Mouse (Mus musculus) heart, embryonic 11.5 days (tissue): ENCODE data around the gene Nop53. TPM values are rescaled to one million over a fixed set of nuclear protein-coding genes. Genes with fewer than 3 reads are reported as not detected.

ENCODE experiments used
- ATAC-seq: fragments of 200-750 bp; cut with Nextera tagmentation; replicated peaks from 2 replicates; pipeline ENCODE4 v1.8.0; 2017; ENCODE audit warnings: moderate library complexity; ENCODE audit not compliant: insufficient number of reproducible peaks, low FRiP score, low TSS enrichment
- H3K27ac ChIP-seq: fragments of 300-500 bp; sonication (generic); 2 replicates; pipeline ENCODE4 v1.5.1; 2014; ENCODE audit warnings: mild to moderate bottlenecking, low read depth, low read length
- H3K27me3 ChIP-seq: fragments of 300-500 bp; sonication (generic); 2 replicates; pipeline ENCODE4 v1.6.1; 2014; ENCODE audit warnings: mild to moderate bottlenecking, low read length, mixed read lengths; ENCODE audit not compliant: control insufficient read depth, insufficient read depth
- H3K36me3 ChIP-seq: fragments of 300-500 bp; sonication (generic); 2 replicates; pipeline ENCODE4 v1.6.1; 2014; ENCODE audit warnings: mild to moderate bottlenecking, low read length, moderate library complexity, mixed read lengths; ENCODE audit not compliant: control insufficient read depth, insufficient read depth
- H3K4me1 ChIP-seq: fragments of 300-500 bp; sonication (generic); 2 replicates; pipeline ENCODE4 v1.6.1; 2014; ENCODE audit warnings: low read length; ENCODE audit not compliant: control insufficient read depth, insufficient read depth
- H3K4me2 ChIP-seq: fragments of 300-500 bp; sonication (generic); 2 replicates; pipeline ENCODE4 v1.6.1; 2014; ENCODE audit warnings: mild to moderate bottlenecking, moderate library complexity
- H3K4me3 ChIP-seq: fragments of 300-500 bp; sonication (generic); 2 replicates; pipeline ENCODE4 v1.5.1; 2014; ENCODE audit warnings: low read depth, low read length
- H3K9ac ChIP-seq: fragments of 300-500 bp; sonication (generic); 2 replicates; pipeline ENCODE4 v1.6.1; 2014; ENCODE audit warnings: mild to moderate bottlenecking, low read depth, low read length, moderate library complexity
- H3K9me3 ChIP-seq: fragments of 300-500 bp; sonication (generic); replicated peaks from 2 replicates; pipeline ENCODE4 v1.6.1; 2016; ENCODE audit warnings: low read length; ENCODE audit not compliant: control insufficient read depth
- WGBS: fragments of 180-500 bp; shearing (Covaris S2); extraction: QIAGEN DNeasy Blood & Tissue Kit; methylation state at CpG from one replicate; pipeline ENCODE4 v1.1.7; 2014; ENCODE audit not compliant: insufficient replicate concordance; 5-methylcytosine and 5-hydroxymethylcytosine counted together
- polyA plus RNA-seq: library from polyadenylated mRNA; unstranded; fragments of >200 nt; fragmentation: Nextera tagmentation; extraction: Ambion mirVana; gene quantifications from 2 replicates; pipeline ENCODE4 v1.2.1, GENCODE M21; 2014

Nop53 gene
- polyA plus RNA-seq, 1 experiment from 2014 or later: 130 TPM

DNA sequence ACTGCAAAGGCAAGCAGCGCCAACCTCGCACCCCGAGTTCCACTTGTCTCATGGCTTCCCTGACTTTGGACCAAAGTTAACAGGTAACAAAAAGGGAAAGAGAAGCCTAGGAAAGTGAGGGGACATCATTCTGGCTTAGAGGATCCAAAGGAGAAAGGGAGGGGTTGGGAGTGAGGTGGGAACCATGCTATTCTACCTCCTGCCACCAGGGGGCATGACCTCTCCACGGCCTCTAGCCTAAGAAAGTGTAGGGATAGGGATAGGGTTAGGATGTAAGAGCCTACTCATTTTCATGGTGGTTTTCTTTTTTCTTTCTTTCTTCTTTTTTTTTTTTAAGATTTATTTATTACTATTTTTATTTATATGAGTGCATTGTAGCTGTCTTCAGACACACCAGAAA, 30.0 kb upstream of the Nop53 start:
- H3K27ac ChIP-seq: no peak overlapping the region
- WGBS: 75% methylated on average over 4 of the region's 4 CpGs
- no peak overlapping the region for H3K9ac ChIP-seq
- H3K36me3 ChIP-seq: peaks cover 40% of the 10 kb centered on the region
- ATAC-seq: no peak
- no peak overlapping the region for H3K4me3 ChIP-seq
- no peak overlapping the region for H3K4me2 ChIP-seq
- peaks cover 8% of the 10 kb centered on the region for H3K4me1 ChIP-seq
- no peaks in the 10 kb centered on the region for H3K9me3 ChIP-seq
- H3K27me3 ChIP-seq: no peaks in the 10 kb centered on the region

DNA sequence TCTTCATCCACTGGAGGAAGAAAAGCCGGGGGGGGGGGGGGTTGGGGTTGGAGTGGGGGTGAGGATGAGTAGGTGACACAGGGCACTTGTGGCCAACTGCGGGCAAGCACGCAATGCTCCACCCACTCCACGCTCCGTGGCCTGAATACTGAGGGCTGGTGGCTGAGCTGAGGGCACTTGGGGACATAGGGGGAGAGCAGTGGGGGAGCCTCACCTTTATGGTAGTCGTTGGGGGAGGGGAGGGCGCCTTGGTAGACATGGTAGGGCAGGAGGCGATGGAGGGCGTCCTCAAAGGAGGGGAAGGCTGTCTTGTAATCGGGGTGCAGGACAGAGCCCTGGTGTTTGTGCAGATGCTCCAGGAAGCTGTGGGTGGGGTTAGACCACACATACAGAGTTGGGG, 29.6 kb upstream of the Nop53 start:
- ATAC-seq: no peak
- 93% methylated on average over 10 of the region's 10 CpGs for WGBS
- Histone ChIP-seq H3K27ac (no peak overlapping the region), H3K4me3 (no peak overlapping the region), H3K27me3 (no peaks in the 10 kb centered on the region), H3K9me3 (no peaks in the 10 kb centered on the region), H3K9ac (no peak overlapping the region), H3K4me1 (peaks cover 5% of the 10 kb centered on the region), H3K36me3 (peaks cover 40% of the 10 kb centered on the region), H3K4me2 (no peak overlapping the region)

GRCm38 (mm10) chr7:15974712-15975111, 28.8 kb upstream of the Nop53 start:
- no peak overlapping the region for H3K9ac ChIP-seq
- no peak overlapping the region for H3K4me2 ChIP-seq
- no peak overlapping the region for H3K27ac ChIP-seq
- H3K4me1 ChIP-seq: no peaks in the 10 kb centered on the region
- no peaks in the 10 kb centered on the region for H3K27me3 ChIP-seq
- no peak for ATAC-seq
- peaks cover 40% of the 10 kb centered on the region for H3K36me3 ChIP-seq
- 50% methylated on average over 5 of the region's 5 CpGs for WGBS
- no peak overlapping the region for H3K4me3 ChIP-seq
- no peaks in the 10 kb centered on the region for H3K9me3 ChIP-seq

DNA sequence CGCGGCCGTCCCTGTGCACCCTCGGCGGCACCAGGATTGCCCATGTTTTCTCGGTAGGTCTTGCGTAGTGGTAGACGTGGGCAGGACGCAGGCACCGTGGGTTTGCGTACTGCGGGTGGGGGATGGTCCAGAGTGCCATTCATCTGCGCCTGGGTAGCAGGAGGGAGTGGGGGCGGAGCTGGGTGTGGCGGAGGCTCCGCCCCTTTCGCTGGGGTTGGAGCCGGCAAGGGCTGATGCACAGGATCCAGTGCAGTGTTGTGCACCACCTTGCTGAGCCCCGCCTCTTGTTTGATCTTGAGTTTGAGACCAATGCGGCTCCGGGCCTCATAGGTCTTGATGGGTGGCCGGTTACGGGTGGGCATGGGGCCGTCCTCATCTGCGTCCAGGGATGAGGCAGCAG, 26.4 kb upstream of the Nop53 start:
- H3K36me3 ChIP-seq: peaks cover 30% of the 10 kb centered on the region
- ATAC-seq: no peak

GRCm38 (mm10) chr7:15969674-15970073, 23.8 kb upstream of the Nop53 start:
- H3K4me3 ChIP-seq: no peak overlapping the region
- no peaks in the 10 kb centered on the region; the same call in 1 of the 2 replicates for H3K9me3 ChIP-seq
- no peaks in the 10 kb centered on the region for H3K4me1 ChIP-seq
- H3K36me3 ChIP-seq: peaks cover 22% of the 10 kb centered on the region
- H3K27me3 ChIP-seq: no peaks in the 10 kb centered on the region
- H3K4me2 ChIP-seq: no peak overlapping the region
- no peak for ATAC-seq
- WGBS: 83% methylated on average over 3 of the region's 3 CpGs
- no peak overlapping the region for H3K9ac ChIP-seq
- H3K27ac ChIP-seq: no peak overlapping the region

More for the DNA sequence above, 26.4 kb upstream of the Nop53 start:
- Histone ChIP-seq H3K27me3 (no peaks in the 10 kb centered on the region), H3K9me3 (no peaks in the 10 kb centered on the region; the same call in 1 of the 2 replicates), H3K27ac (no peak overlapping the region), H3K4me3 (no peak overlapping the region), H3K4me2 (no peak overlapping the region), H3K9ac (no peak overlapping the region), H3K4me1 (no peaks in the 10 kb centered on the region)
- WGBS: 64% methylated on average over 24 of the region's 25 CpGs

DNA sequence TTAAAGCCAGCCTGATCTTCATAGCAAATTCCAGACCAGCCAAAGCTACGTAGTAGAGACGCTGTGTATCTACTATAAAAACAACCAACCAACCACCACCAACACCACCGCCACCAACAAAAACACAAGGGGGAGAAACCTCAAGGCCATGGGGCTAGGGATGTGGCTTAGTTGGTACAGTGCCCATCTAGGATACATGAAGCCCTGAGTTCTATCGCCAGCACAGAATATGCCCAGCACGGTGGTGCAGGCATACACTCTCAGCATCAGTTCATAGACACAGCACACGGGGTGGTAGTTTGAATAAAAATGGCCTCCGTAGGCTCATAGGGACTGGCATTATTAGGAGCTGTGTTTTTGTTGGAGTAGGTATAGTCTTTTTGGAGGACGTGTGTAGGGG, 22.4 kb upstream of the Nop53 start:
- Histone ChIP-seq H3K27ac (no peak overlapping the region), H3K4me2 (no peak overlapping the region), H3K4me3 (no peak overlapping the region), H3K27me3 (no peaks in the 10 kb centered on the region), H3K36me3 (peaks cover 17% of the 10 kb centered on the region), H3K4me1 (0 out of 2 replicates have a peak, but pooled peaks cover under 1% of the 10 kb centered on the region), H3K9me3 (no peaks in the 10 kb centered on the region; the same call in 1 of the 2 replicates), H3K9ac (no peak overlapping the region)
- 85% methylated on average over 8 of the region's 8 CpGs for WGBS
- ATAC-seq: no peak

GRCm38 (mm10) chr7:15967312-15967711, 21.4 kb upstream of the Nop53 start, which contains the start of gene Ehd2:
Ehd2 (minus strand) TSS chr7:15967567.
- Histone ChIP-seq H3K9me3 (no peaks in the 10 kb centered on the region; the same call in 1 of the 2 replicates), H3K27ac (no peak within 1 kb of the TSS), H3K36me3 (peaks cover 11% of the 10 kb centered on the region), H3K9ac (peak within 1 kb of the TSS; percentile 68), H3K4me1 (peaks cover 8% of the 10 kb centered on the region), H3K27me3 (no peaks in the 10 kb centered on the region), H3K4me2 (peak within 1 kb of the TSS; percentile 70), H3K4me3 (peak within 1 kb of the TSS; percentile 45)
- peak; percentile 76 for ATAC-seq
- WGBS: under 1% methylated on average over 15 of the region's 22 CpGs

GRCm38 (mm10) chr7:15966489-15966888, 20.6 kb upstream of the Nop53 start:
- ATAC-seq: no peak
- Histone ChIP-seq H3K4me1 (peaks cover 11% of the 10 kb centered on the region), H3K27me3 (no peaks in the 10 kb centered on the region), H3K4me3 (peak overlapping the region; percentile 45), H3K9me3 (no peaks in the 10 kb centered on the region; the same call in 1 of the 2 replicates), H3K4me2 (peak overlapping the region; percentile 70), H3K36me3 (peaks cover 3% of the 10 kb centered on the region), H3K27ac (no peak overlapping the region), H3K9ac (no peak overlapping the region)
- WGBS: 42% methylated on average over 3 of the region's 3 CpGs
